In genomic region chr6:4962197-4962596, GRCm38 (mm10) we compare ENCODE assay signal across 18 mouse cellular contexts.
"Had no signal": no experiment of that assay in that cellular context is flagged by ENCODE, and none has a peak within 500 bp of the region (broad histone marks: within the 10 kb centered on the region; RNA-seq: fewer than 3 reads in every experiment).

No protein-coding gene starts in this region.

- H3K4me2 ChIP-seq: lung, embryonic 14.5 days; midbrain, embryonic 13.5 days; neural tube, embryonic 13.5 days; neural tube, embryonic 15.5 days had no signal

- H3K9me3 ChIP-seq: midbrain, embryonic 10.5 days; midbrain, embryonic 13.5 days; neural tube, embryonic 13.5 days; neural tube, embryonic 15.5 days had no signal

- H3K27ac ChIP-seq: midbrain, embryonic 10.5 days; midbrain, embryonic 13.5 days; neural tube, embryonic 13.5 days; neural tube, embryonic 15.5 days had no signal

- ATAC-seq: midbrain, embryonic 13.5 days; midbrain, embryonic 16.5 days had no signal

- H3K27me3 ChIP-seq: midbrain, embryonic 13.5 days; neural tube, embryonic 13.5 days; neural tube, embryonic 15.5 days had no signal

- H3K4me3 ChIP-seq: midbrain, embryonic 10.5 days; midbrain, embryonic 13.5 days; myocyte; neural tube, embryonic 13.5 days; neural tube, embryonic 15.5 days had no signal

- H3K36me3 ChIP-seq: midbrain, embryonic 13.5 days; neural tube, embryonic 13.5 days; neural tube, embryonic 15.5 days had no signal

- H3K4me1 ChIP-seq: midbrain, embryonic 13.5 days; neural tube, embryonic 15.5 days had no signal

- H3K9ac ChIP-seq: lung, embryonic 14.5 days; midbrain, embryonic 13.5 days; neural tube, embryonic 13.5 days; neural tube, embryonic 15.5 days had no signal

- DNase-seq: lung, adult 18-20 months; lung, embryonic 14.5 days; lung, postnatal 10 days; lung, postnatal 4 days; retina, postnatal 1 day; right cerebral cortex, adult 18-20 months; right cerebral cortex, postnatal 25 days; right cerebral cortex, postnatal 4 days; spleen, adult 18-20 months; thymus, adult 18-20 months; thymus, postnatal 14 days; thymus, postnatal 36 days had no signal
